In the genomic region with DNA sequence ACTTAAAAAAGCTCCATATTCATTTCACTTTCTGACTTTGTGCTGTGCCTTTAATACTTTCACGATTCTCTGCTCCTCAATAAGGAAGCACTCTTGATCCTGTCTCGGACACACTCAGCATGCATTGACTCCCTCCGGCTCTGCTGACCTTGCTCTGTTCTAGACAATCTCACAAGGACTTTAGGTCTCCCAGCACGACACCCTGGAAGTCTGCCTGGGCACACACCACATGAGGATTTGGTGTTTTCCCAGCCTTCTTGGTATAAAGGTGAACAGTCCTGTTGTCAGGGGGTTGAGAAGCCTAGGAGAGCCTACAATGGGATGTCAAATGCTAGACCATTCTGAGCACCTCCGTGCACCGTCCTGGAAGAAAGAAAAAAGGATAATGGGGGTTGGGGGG, we compare ENCODE assay signal across 29 mouse cellular contexts. TPM values are rescaled to one million over a fixed set of nuclear protein-coding genes. Genes with fewer than 3 reads are reported as not detected.
"Had no signal": no experiment of that assay in that cellular context is flagged by ENCODE, and none has a peak within 500 bp of the region (broad histone marks: within the 10 kb centered on the region; RNA-seq: fewer than 3 reads in every experiment).

No protein-coding gene starts in this region.

- DNase-seq: gastrocnemius, postnatal 14 days; gastrocnemius, postnatal 36 days; heart, adult 11 months; heart, adult 2 months; heart, postnatal 14 days; heart, postnatal 36 days; kidney, adult 11 months; kidney, adult 2 months; kidney, adult 9 months; kidney, postnatal 14 days; kidney, postnatal 36 days; layer of hippocampus, adult 9-11 months; layer of hippocampus, postnatal 36 days; left cerebral cortex, postnatal 4 days had no signal

- H3K9me3 ChIP-seq: heart, embryonic 13.5 days; heart, embryonic 15.5 days; hindbrain, embryonic 13.5 days; hindbrain, embryonic 15.5 days; kidney, embryonic 15.5 days; limb, embryonic 13.5 days; limb, embryonic 15.5 days; liver, embryonic 12.5 days had no signal

- H3K9ac ChIP-seq: heart, embryonic 13.5 days; heart, embryonic 15.5 days; hindbrain, embryonic 13.5 days; hindbrain, embryonic 15.5 days; kidney, embryonic 15.5 days; limb, embryonic 13.5 days; limb, embryonic 15.5 days; liver, embryonic 12.5 days had no signal

- H3K27me3 ChIP-seq: heart, embryonic 15.5 days; hindbrain, embryonic 13.5 days; hindbrain, embryonic 15.5 days; kidney, embryonic 15.5 days; limb, embryonic 13.5 days; limb, embryonic 15.5 days; liver, embryonic 12.5 days had no signal

- H3K36me3 ChIP-seq: heart, embryonic 13.5 days; heart, embryonic 15.5 days; hindbrain, embryonic 13.5 days; hindbrain, embryonic 15.5 days; kidney, embryonic 15.5 days; limb, embryonic 13.5 days; limb, embryonic 15.5 days; liver, embryonic 12.5 days had no signal

- H3K4me3 ChIP-seq: heart, adult 2 months; heart, embryonic 13.5 days; heart, embryonic 15.5 days; hindbrain, embryonic 13.5 days; hindbrain, embryonic 15.5 days; kidney, embryonic 15.5 days; limb, embryonic 13.5 days; limb, embryonic 15.5 days; liver, embryonic 12.5 days had no signal

- H3K4me2 ChIP-seq: heart, embryonic 11.5 days; heart, embryonic 13.5 days; heart, embryonic 15.5 days; hindbrain, embryonic 13.5 days; hindbrain, embryonic 15.5 days; kidney, embryonic 15.5 days; limb, embryonic 13.5 days; limb, embryonic 15.5 days; liver, embryonic 12.5 days had no signal

- ATAC-seq: intestine, embryonic 16.5 days; liver, embryonic 12.5 days had no signal

- H3K27ac ChIP-seq: heart, adult 2 months; heart, embryonic 13.5 days; heart, embryonic 15.5 days; hindbrain, embryonic 13.5 days; hindbrain, postnatal 0 days; kidney, embryonic 15.5 days; kidney, postnatal 0 days; limb, embryonic 13.5 days; limb, embryonic 15.5 days; liver, embryonic 12.5 days had no signal

- H3K4me1 ChIP-seq: kidney, embryonic 15.5 days; limb, embryonic 13.5 days; limb, embryonic 15.5 days had no signal

RNA-seq across cellular contexts. Expression of gene Sla2, which starts 5.8 kb away (rescaled TPM):
- total RNA-seq: gastrocnemius, adult 18-20 months; gastrocnemius, adult 8-10 months; gastrocnemius, postnatal 14 days; heart, adult 2 months; heart, postnatal 36 days; hindbrain, postnatal 0 days; left cerebral cortex, postnatal 10 days had no signal
